Mouse (Mus musculus) WW6 (cell line): ENCODE data around the gene Hsd17b3.
A peak's percentile ranks its signal among the peaks of the same experiment; 100 is the strongest.
"Not testable (repeated sequence)": the region's sequence is repeated elsewhere in the genome, so short reads cannot be mapped to it uniquely, and the experiment has no call there.

Experiments
- DNase-seq: peaks from one replicate; pipeline ENCODE4 v3.0.0-alpha.2; 2013; ENCODE audit warnings: low read depth, low spot score

Gene Hsd17b3

DNA sequence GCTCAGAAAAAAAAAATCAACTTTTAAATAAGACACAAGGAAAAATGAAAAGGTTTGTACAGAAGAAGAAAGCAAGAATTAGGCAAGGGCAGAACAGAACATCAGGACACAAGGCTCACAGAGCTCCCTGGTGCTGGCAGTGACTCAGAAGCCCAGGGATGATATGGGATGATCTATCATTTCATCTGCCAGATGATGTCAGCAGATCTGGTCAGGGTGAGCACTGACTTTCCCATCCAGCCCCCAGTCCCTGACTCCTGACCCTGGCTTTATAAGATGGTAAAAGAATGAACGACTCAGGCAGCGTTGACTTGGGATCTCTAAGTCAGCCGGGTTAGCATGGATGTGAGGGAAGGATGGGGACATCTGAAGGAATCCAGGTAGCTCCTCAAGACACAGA, 5.7 kb downstream of the Hsd17b3 start:
- DNase-seq: no peak

DNA sequence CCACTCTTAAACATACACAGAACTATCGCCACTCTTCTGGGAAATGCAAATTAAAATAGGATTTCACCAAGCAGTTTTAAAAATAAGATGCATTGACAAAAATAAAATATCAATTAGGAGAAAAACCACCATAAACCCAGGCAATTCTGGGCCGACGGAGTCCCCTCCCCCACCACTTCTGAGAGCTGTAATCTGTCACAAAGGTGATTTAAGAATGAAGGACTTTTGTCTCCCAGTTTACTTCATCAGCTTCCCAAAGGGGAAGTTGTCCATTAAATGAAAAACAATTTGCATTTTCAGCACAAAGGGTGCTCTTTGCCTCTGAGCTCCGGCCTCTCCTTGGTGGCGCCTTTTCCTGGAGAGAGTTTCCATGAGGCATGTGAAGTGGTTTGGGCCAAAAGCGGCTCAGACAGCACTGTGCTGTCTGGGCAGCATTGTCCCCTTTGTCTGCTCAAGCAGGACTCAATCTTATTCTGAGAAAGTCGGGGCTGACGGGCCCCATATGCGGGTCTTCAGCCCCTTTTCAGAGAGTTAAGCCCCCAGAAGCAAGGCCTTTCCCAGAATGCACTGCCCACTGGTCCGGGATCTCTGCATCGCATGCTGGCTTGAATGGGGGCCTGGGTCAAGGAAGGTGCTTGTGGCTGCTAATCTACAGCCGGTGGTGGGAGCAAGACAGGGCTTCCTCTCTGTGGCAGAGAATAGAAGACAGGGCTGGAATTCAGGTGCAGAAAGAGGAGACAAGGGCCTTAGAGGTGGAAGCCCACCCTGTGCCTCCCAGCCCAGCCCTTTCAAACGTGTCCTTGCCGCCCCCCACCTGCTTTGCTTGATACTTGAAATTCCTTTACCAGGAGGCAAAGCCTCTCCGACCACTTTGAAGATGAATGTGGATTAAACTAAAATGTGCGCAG, 7.8 kb downstream of the Hsd17b3 start:
- DNase-seq: no peak

DNA sequence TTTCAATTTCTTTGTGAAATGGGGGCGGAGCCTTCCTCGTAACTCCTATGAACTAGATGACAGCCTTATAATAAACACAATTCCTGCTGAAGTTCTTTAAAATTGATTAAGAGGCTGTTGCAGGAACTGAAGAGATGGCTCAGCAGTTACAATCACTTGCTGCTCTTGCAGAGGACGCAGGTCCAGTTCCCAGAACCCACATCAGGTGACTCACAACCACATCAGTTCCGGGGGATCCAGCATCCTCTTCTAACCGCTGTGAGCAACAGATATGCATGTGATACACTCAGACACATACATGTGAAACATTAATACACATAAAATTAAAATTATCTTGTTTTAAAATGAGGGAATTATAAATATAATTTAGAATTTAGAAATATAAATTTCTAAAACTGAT, 11.4 kb downstream of the Hsd17b3 start:
- no peak for DNase-seq

DNA sequence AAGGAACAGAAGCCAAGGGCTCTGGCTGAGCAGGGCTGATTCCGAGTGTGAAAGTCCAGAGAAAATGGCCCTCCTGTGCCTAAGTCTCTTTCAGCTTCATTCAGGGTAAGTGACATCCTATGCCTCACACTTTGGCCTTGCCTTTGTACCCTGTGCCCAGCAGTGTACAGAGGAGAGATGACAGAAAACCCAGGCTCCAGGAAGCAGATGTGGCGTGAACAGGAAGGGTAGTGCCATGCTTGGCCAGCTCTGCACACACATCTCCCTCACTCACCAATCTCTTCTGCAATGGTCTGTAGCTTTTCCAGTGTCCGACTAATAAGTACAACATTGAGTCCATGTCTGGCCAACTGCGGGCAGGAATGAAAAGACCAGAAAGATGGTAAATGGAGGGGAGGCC, 13.0 kb downstream of the Hsd17b3 start:
- no peak for DNase-seq

DNA sequence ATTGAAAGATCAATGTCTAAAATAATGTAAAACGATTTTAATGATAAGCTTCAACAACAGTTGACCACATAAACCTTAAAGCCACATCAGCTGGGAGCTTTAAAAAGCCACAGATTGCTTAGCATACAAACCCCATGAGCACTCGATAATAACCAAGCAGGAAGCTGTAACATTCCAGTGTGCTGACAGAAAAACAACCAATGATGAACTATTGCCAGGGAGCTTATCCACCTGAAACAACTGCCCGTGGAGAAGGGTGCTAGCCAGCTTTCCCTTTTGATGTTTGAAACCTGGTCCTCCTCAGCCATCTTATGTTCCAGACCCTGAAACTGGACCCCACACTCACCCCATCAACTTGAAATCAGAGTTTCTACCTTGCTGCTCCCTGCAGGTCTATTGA, 22.4 kb downstream of the Hsd17b3 start:
- DNase-seq: no peak

DNA sequence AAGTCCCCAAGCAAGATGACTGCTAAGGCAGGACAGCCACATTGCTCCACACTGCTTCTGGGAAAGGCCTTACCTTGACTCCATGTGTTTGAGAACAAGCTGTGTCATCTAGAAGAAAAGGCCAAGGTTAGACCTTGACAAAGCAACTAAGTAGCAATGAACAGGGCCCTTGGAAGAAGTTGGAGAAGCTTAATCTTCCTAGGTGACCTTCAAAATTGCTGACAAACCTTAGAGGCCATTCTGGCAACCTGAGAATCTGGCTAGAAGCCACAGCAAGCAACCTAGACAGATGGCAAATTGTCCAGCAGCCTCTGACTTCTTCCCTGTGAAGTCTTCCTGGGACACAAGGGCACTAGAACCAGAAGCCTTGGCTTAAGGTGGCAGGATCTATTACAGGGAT, 24.8 kb downstream of the Hsd17b3 start:
- no peak for DNase-seq

DNA sequence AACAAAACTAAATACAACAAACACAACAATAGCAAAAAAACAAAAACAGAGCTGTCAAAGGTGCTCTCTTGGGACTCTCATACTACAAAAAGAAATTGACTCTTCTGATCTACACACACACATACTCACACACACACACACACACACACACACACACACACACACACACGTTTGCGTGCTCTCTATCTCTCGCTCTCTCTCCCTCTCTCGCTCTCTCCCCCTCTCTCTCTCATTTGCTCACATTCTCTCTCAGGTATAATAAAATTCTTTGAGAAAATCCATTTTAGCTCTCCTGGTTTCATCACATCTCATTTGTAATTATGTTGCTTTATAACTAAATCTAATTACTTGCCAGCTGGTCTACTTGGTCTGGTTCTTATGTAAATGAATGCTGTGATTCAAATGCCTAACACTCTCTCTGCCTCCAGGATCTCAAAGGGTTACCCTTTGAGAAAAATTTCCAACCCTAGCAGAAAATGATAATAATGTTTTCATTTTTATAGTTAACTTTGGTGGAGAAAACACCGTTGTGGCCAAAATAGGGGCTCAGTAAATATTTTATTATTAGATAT, 28.0 kb downstream of the Hsd17b3 start:
- DNase-seq: no peak

DNA sequence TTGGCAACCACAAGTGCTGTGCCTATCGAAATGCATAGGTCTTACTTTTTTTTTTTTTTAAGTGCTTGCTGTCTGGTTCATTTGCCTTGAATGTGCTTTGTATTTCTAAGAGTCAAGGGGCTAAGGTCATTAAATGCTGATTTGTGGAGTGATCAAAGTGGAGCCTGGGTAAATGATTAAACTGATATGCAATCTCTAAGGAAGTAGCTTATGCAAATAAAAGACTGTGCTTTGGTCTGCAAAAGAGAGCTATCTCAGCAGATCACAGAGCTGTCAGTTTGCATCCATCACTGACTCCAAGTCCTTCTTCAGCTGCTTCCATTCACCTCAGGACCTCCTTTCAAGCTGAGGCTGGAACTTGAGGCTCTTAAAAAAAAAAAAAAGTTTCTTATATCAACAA, 35.1 kb downstream of the Hsd17b3 start:
- no peak for DNase-seq

DNA sequence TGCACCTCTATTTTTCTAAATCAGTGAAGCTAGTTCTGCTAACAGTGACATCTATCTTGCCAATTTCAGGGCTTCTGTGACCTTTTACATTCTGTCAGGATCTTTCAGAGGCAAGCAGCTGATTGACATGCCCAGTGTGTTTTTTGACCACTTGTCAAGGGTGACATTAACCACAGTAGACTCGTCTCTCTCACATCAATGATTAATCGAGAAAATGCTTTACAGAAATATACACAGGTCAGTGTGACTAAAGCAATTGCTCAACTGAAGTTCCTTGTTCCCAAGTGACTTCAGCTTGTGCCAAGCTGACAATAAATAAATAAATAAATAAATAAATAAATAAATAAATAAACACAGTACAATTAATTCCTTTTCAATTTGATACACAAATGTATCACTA, 36.7 kb downstream of the Hsd17b3 start:
- DNase-seq: not testable (repeated sequence)

DNA sequence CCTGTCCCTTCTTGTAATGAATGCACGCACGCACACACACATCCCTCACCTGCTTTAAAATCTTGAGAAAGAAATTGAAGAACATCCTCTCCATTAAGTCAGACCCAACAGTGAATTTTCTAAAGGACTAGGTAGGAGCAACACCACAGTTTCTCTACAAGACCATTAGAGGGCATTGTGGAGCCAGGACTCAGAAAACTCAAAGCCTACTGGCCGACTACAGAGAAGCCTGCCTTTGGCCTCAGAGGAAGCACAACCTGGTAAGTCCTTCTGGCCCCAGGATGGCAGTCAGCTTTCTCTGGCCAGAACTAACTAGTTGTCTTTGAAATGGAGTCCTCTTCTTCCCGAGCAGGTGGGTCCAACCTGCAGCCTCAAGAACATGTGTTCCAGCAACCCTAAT, 38.1 kb downstream of the Hsd17b3 start:
- peak; percentile 18 for DNase-seq

DNA sequence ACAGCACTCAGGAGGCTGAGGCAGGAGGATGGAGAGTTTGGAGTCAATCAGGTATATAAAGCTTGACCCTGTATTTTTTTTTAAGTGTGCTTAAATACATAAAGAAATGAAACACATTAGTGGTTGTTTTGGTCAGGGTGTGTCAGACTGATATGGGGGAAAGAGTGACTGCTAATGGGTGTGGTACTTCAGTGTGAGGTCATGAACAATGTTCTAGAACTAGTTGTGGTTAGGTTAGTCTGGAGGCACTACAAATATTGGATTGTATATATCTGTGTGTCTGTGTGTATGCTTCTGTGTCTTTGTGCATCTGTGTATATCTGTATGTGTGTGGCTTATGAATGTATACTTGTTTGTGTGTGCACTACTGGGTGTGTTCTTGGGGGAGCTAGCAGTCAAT, 39.5 kb downstream of the Hsd17b3 start:
- DNase-seq: no peak

DNA sequence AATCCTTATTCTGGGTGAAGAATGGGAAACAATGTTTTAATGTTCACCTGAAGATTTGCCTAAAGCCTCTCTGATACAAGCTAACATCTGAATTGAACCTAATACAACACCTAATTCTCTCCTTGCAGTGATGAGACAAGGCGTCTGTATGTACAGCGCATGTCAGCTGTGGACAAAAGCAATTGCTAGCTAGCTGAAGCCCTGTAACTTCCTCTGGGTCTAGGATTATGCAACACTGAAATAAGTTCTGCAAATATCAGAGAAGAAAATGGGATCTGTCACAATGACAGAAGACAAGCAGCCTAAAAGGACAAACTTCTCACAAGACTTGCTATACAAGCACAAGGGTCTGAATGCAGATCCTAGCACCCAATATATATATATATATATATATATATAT, 40.6 kb downstream of the Hsd17b3 start:
- no peak for DNase-seq

DNA sequence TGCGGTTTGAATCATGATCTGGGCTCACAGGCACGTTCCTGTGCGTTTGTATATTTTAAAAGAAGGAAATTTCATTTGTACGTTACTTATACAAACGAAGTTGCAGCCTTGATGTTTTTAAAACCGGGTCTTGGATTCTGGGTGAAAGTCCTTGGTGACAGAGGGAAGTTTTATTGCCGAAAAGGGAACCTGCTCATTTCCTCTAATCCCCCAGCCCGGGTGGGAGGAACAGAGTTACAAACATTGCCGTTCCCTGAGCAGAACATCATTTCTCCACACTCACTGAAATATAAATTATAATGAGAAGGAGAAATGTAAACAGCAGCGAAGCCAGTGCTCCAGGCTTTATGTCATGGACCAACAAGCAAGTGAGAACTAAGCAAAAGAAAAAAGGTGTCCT, 49.1 kb downstream of the Hsd17b3 start:
- no peak for DNase-seq

DNA sequence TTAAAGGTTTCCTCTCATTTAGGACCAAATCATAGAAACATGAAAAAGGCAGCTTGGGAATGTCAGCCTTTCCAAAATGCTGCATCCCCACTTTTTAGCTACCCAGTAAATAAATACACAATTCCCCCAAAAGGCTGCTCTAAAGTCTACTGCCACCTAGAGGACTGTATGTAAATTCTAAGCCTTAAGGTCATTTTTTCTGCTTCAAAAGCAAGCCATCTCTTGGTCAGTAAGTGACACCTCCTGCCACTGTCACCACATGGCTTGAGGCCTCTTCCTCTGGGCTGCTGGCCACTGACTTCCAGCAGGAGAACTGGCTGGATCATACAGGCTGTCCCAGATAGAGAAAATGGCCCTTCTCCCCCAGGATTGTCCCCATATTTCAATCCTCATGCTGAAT, 50.9 kb downstream of the Hsd17b3 start:
- DNase-seq: no peak

DNA sequence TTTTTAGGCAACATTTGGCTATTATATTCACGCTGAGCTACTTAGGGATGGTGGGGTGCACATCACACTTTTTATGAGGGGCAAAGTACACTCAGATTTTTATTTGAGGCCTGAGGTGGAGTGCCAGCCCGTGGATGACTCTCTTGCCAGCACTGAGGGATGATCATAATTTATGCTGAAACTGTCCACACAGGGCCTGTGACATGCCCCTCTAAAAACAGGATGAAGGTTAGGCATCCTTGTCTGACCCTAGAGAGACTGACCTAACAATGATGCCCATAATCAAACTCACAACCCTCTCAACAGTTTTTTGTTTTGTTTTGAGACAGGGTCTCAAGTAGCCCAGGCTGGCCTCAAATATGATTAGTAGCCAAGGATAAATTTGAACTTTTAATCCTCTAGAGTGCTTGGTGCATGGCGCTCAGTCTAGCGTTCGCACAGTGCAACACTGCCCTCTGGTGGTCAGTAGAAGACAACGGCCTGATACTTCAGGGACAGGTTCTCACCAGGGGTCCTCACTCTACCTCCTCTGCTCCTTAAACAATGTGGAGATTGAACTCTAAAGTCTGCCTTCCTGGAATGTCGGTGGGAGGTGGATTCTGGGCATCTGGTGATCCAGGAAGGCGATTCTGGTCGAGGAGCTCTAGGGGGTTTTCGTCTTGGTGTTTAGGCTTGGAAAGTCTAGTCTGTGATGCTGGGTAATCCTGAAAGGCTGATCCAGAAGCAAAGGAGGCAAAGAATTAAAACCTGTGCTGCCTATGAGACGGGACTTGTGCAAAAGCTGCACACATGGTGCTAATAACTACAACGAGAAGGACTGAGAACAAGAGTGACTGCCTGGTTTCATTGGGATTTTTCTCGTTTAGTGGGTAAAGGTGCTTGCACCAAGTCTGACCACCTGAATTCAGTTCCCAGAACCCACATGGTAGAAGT, 52.7 kb downstream of the Hsd17b3 start:
- DNase-seq: peak; percentile 65

DNA sequence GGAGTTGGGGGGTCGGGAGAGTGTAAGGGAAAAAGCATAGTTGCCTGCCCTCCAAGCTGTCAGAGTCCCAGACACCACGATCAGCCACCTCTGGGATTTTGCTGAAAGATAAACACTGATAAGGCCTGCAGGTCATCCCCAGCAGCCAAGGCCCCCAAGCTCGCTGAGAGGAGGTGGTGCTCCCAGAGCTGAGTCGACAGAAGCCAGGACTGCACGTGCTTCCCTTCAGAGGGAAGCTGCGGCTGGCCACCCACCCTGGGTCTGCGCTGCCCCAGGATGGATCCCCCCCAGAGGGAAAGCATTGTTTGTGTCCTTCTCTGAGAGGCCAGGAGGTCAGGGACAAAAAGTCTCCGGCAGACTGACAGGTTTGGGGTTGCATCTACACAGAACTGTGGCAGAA, 54.0 kb downstream of the Hsd17b3 start:
- no peak for DNase-seq

DNA sequence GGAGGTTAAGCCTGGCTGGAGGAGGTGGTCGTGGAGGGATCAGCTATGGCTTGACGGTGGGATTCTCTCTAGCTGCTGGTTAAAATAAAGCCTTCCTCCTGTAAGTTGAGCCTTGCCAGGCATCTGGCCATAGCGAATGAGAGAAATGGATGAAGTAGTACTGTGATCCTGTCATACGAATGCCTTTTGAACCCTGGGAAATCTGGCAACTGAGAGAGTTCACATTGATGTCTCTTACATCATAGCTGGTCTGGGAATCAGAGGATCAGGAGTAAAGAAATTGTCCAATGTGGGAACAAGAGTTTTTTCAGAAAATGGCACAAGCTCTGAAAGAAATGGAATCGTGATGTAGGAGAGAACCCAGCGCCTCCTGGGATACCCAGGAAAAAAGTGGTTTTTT, 55.1 kb downstream of the Hsd17b3 start:
- no peak for DNase-seq

DNA sequence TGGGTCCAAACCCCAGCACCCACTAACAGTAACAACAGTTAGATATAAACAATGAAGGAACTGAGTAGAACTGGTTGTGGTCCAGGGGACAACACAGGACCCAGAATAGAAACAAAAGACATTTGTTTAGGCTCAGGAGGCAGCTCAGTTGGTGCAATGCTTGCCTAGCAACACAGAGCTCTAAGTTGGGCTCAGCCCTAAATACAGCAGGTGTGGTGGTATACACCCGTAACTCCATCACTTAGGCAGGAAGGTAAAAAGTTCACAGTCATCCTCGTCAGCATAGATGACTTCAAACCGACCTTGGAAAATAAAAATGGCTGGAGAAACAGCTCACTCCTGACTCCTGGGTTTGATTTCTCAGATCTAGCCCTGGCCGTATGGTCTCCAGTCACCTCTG, 55.8 kb downstream of the Hsd17b3 start:
- DNase-seq: no peak

DNA sequence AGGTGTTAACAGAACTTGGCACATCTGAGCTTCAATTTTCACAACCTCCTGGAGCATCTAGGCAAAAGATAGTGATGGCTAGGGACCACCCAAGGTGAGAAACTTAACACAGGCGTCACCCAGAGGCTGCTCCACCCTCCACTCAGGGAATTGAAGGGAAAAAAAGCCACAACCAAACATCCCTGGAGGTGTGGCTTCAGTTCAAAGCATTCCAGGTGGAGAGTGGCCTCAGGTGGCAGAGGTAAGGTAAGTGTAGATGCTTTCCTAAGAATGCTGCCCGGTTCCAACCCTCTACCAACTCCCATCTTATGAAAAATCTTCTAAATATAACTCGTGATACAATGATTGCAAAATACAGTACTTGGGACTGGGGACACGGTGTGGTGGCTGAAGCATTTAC, 57.8 kb downstream of the Hsd17b3 start:
- DNase-seq: no peak

DNA sequence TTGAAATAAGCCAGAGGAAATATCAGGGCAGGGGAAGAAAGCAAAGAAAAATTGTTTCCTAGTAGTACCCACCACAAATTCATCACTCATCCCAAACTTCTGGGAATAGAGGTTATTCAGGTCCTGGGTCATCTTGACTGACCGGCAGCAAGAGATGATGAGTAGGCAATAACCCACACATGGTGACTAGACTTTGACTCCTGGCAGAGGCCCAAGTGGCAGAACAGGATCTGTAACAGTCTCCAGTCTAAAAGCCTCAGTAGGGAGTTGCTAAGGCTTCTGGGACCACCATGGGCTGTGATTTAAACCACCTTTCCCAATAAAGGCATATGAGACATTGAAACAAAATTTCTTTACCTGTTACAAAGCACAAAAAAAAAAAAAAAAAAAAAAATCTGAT, 58.2 kb downstream of the Hsd17b3 start:
- DNase-seq: no peak

DNA sequence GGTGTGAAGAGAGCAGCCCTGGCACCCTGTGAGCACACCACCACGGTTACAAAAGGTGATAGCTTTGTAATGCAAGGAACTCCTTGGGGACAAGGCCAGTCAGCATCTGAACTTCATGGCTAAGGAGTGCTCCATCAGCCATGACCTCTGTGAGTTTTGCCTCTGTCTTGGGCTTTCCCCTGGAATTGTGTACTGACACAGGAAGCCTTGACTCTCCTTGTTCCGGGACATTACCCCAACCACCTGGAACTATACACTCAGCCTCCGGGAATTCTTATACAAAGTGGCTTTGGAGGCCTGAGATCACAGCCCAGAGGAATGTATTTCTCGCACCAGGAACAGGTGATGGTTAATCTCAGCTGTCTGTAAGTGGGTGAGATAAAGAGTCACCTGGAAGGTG, 64.2 kb downstream of the Hsd17b3 start:
- no peak for DNase-seq

DNA sequence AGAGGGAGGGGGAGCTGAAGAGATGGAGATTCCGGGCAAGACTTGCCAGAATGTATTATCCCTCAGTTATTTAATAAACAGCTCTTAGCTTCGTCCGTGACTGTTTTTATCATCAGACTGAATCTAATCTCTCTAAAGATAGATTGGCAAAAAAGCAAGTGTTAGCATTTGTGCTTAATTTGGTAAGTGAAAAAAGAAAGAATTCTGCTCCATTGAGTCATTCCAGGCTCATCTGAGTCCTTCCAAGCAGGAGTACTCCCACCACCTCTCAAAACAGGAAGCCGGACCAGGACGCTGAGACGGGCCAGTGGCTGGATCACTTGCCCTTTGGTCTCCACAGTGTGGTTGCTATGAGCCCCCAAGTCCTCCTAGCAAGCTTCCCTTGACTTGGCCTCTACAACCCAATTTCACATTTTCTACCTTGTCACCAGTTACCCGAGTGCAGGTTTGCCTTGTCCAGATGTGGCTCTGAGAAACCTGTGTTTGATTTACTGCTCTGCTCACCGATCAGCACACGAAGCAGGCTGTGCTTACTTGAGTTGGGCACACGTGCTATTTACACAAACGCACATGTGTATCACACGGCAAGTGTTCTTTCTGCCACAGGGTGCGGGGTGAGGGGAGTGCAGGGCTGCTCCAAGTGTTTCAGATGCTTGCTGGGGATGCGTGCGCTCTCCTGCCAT, 66.1 kb downstream of the Hsd17b3 start:
- DNase-seq: no peak
